Mouse (Mus musculus): Measurements from ENCODE around the gene Olfr1126. TPM values are rescaled to one million over a fixed set of nuclear protein-coding genes. Genes with fewer than 3 reads are reported as not detected.

The Olfr1126 gene
- polyA plus RNA-seq, 1 experiment from 2014 or later, result not detected

- Histone ChIP-seq H3K9ac (ENCODE audit: low read length) (no peak within 1 kb of the TSS), H3K4me1 (ENCODE audit: control insufficient read depth, insufficient read depth, low read length) (no peaks in the 10 kb centered on the region), H3K4me3 (ENCODE audit: low read depth, low read length) (no peak within 1 kb of the TSS), H3K27ac (ENCODE audit: low read depth, low read length) (no peak within 1 kb of the TSS), H3K36me3 (ENCODE audit: control insufficient read depth, insufficient read depth, low read length) (no peaks in the 10 kb centered on the region), H3K27me3 (ENCODE audit: control insufficient read depth, insufficient read depth, low read length) (no peaks in the 10 kb centered on the region), H3K9me3 (ENCODE audit: control insufficient read depth, low read length) (no peaks in the 10 kb centered on the region), H3K4me2 (ENCODE audit: low read depth) (no peak within 1 kb of the TSS)
- ATAC-seq (ENCODE audit: insufficient read depth, low FRiP score, low TSS enrichment), result no peak
- WGBS, result 88% methylated on average over 6 of the region's 6 CpGs
- no peak for DNase-seq (ENCODE audit: low spot score)
Measured at GRCm38 (mm10) chr2:87506265-87506664, 52.5 kb downstream of the Olfr1126 start, which contains the start of gene Pramel6. Gene Pramel6, plus strand, starts transcription at chr2:87506565.

Other genes starting within 250 kb of the Olfr1126 start
- gene Olfr1113, start 245.0 kb upstream of the Olfr1126 start, polyA plus RNA-seq (2014; fragmentation: Nextera tagmentation; extraction: Ambion mirVana), result not detected in 2 replicates
- not detected in 2 replicates for gene Olfr1115, start 205.9 kb upstream of the Olfr1126 start, polyA plus RNA-seq (2014; fragmentation: Nextera tagmentation; extraction: Ambion mirVana)
- gene Olfr1116, start 186.4 kb upstream of the Olfr1126 start, polyA plus RNA-seq (2014; fragmentation: Nextera tagmentation; extraction: Ambion mirVana), result not detected in 2 replicates
- not detected in 2 replicates for gene Olfr1118, start 146.4 kb upstream of the Olfr1126 start, polyA plus RNA-seq (2014; fragmentation: Nextera tagmentation; extraction: Ambion mirVana)
- gene Olfr1120, start 99.1 kb upstream of the Olfr1126 start, polyA plus RNA-seq (2014; fragmentation: Nextera tagmentation; extraction: Ambion mirVana), result not detected in 2 replicates
- gene Olfr1121, start 84.1 kb upstream of the Olfr1126 start, polyA plus RNA-seq (2014; fragmentation: Nextera tagmentation; extraction: Ambion mirVana), result not detected in 2 replicates
- not detected in 2 replicates for gene Olfr1122, start 68.1 kb upstream of the Olfr1126 start, polyA plus RNA-seq (2014; fragmentation: Nextera tagmentation; extraction: Ambion mirVana)
- gene Olfr1123, start 37.3 kb upstream of the Olfr1126 start, polyA plus RNA-seq (2014; fragmentation: Nextera tagmentation; extraction: Ambion mirVana), result not detected in 2 replicates
- gene Olfr1124, start 23.7 kb upstream of the Olfr1126 start, polyA plus RNA-seq (2014; fragmentation: Nextera tagmentation; extraction: Ambion mirVana), result not detected in 2 replicates
- not detected in 2 replicates for gene Pramel7, start 43.1 kb downstream of the Olfr1126 start, polyA plus RNA-seq (2014; fragmentation: Nextera tagmentation; extraction: Ambion mirVana)
- gene Pramel6, start 52.6 kb downstream of the Olfr1126 start, polyA plus RNA-seq (2014; fragmentation: Nextera tagmentation; extraction: Ambion mirVana), result not detected in 2 replicates
- gene Olfr153, start 77.8 kb downstream of the Olfr1126 start, polyA plus RNA-seq (2014; fragmentation: Nextera tagmentation; extraction: Ambion mirVana), result not detected in 2 replicates
- gene Olfr1128, start 91.6 kb downstream of the Olfr1126 start, polyA plus RNA-seq (2014; fragmentation: Nextera tagmentation; extraction: Ambion mirVana), result not detected in 2 replicates
- not detected in 2 replicates for gene Olfr1129, start 119.9 kb downstream of the Olfr1126 start, polyA plus RNA-seq (2014; fragmentation: Nextera tagmentation; extraction: Ambion mirVana)
- not detected in 2 replicates for gene Olfr1130, start 152.2 kb downstream of the Olfr1126 start, polyA plus RNA-seq (2014; fragmentation: Nextera tagmentation; extraction: Ambion mirVana)
- gene Olfr1131, start 173.1 kb downstream of the Olfr1126 start, polyA plus RNA-seq (2014; fragmentation: Nextera tagmentation; extraction: Ambion mirVana), result not detected in 2 replicates
- gene Olfr1132, start 183.6 kb downstream of the Olfr1126 start, polyA plus RNA-seq (2014; fragmentation: Nextera tagmentation; extraction: Ambion mirVana), result not detected in 2 replicates
- not detected in 2 replicates for gene Olfr1133, start 193.4 kb downstream of the Olfr1126 start, polyA plus RNA-seq (2014; fragmentation: Nextera tagmentation; extraction: Ambion mirVana)
- not detected in 2 replicates for gene Olfr1134, start 204.5 kb downstream of the Olfr1126 start, polyA plus RNA-seq (2014; fragmentation: Nextera tagmentation; extraction: Ambion mirVana)
- not detected in 2 replicates for gene Olfr1135, start 219.7 kb downstream of the Olfr1126 start, polyA plus RNA-seq (2014; fragmentation: Nextera tagmentation; extraction: Ambion mirVana)
- gene Olfr1136, start 240.0 kb downstream of the Olfr1126 start, polyA plus RNA-seq (2014; fragmentation: Nextera tagmentation; extraction: Ambion mirVana), result not detected in 2 replicates